Mouse (Mus musculus): ENCODE data around the gene Adarb2.

GRCm38 (mm10) chr13:8616685-8617084 is 414.0 kb downstream of the Adarb2 start:
- TF ChIP-seq CTCF (IDR thresholded peaks at IDR 0.05; ENCODE audit: low read depth) (no peak), EP300 (IDR thresholded peaks at IDR 0.05; ENCODE audit: low read depth) (no peak)
